Mouse (Mus musculus): ENCODE measurements around the gene Ntn1.
A peak's percentile ranks its signal among the peaks of the same experiment; 100 is the strongest.

Gene Ntn1

DNA sequence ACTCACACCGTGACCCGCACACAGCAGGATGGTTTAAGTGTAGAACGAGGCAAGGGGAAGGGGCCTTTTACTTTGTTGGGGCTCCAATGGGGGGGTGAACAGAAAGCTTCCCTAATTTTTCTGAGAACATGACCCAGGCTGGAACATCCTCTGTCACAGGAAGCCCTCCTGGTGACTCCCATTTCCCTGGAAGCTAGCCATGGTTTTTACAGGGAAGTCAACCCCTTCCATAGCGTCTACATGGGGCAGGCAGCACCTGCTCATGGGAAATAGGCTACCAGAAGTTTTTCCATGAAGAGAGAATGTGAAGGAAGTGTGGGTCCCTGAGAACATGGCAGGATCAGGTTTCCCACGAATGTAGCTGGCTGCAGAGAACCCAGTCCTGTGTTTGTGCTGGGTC lies 136.3 kb downstream of the Ntn1 start:
- DNase-seq (ENCODE audit: low read depth): no peak

DNA sequence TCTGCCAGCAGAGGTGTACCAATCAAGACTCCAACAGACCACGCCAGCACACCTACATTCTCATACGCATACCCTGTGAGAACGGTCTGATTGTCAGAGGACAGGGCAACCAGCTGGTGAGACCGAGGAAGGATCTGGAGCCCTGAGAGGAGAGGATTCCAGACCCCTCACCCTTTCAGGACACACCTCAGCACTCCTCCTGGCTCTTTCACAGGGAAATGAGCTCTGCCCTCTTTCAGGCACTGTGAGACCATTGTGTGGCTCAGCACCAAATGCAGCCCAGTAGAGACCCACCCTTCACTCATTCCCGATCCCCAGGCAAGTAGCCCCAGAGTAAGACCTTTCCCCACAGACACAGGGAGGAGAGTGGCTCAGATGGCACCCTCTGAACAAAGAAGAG lies 137.5 kb downstream of the Ntn1 start:
- no peak for DNase-seq (ENCODE audit: low read depth)

DNA sequence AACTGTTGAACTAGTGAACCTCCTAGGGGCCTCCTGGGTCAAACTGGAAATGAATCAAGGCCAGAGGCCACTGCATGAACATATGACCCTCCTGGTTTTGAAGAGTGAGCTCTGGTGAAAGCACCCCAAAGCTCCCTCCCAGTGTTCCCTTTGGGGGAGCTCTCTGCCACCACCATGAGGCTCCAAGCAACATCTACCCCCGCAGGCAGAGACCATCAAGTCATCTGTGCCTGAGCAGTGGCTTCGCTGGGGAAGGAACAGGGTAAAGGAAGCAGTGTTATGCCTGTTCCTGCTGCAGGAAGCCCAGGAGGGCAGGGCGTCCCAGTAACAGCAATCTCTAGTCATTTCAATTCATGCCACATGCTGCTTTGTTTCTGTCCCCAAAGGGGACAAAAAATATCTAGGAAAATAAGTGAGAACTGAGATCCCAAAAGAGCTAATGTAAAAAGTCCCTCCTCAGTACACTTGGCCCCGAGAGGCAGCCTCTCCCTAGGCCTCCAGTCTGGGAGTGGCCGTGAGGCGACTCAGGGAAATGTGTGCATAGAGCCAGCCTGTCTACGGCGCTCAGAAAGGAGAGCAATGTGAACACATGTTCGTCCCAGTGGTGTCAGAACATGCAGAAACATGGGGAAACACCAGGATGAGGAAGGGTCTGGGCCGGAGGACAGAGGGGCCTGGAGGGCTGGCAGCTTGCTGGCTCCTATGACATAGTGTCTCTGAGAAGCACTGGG lies 139.3 kb downstream of the Ntn1 start:
- no peak for DNase-seq (ENCODE audit: low read depth)

DNA sequence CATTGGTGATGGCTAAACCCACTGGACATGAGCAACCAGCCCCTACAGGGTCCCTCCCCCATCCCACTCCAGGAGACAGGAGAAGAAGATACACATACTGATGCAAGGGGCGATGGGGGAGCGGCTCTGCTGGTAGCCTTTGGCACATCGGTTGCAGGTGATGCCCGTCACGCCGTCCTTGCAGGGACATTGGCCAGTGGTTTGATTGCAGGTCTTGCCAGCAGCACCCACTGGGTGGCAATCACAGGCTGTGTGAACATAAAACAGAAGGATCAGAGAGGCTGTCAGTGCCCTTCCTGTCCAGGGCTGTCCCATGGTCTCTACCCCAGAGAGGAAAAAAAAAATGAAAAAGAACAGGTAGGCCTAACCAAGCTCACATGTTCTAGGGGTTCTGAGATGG lies 140.2 kb downstream of the Ntn1 start:
- no peak for DNase-seq (ENCODE audit: low read depth)

DNA sequence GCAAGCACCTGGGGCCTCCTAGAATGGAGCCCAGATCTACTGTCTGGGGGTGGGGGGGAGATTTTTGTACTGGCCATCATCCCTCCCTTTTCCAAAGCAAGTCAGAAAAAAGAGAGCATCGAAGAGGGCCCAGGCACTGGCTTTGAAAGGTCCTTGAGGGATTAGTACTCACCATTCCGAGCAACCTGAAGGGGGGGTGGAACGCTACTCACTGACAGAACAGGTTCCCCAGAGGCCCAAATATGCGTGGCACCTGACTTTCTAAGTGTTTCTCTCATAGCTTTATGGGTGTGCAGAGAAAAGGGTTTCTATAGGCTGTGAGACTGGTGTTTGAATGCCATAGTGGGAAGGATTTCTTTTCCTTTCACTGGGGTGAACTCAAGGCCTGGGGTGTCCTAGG lies 142.1 kb downstream of the Ntn1 start:
- no peak for DNase-seq (ENCODE audit: low read depth)

DNA sequence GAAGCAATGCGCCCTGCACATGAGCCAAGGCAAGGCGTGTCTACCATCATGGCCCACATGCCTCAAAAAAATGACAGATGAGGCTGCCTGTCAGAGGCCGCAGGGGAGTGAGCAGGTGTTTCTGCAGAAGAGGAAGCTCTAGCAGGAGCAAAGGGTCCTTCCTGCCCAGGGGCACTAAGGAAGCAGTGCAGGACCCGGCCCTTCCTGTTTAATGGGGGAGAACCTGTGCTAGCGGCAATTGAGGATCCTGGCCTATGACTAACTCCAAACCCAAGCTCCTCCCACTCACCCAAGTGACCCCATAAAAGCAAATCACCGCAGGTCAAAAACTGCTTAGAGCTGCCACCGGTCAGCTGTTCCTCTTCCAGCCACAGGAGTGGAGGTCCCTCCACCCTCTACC lies 147.1 kb downstream of the Ntn1 start:
- no peak for DNase-seq (ENCODE audit: low read depth)

DNA sequence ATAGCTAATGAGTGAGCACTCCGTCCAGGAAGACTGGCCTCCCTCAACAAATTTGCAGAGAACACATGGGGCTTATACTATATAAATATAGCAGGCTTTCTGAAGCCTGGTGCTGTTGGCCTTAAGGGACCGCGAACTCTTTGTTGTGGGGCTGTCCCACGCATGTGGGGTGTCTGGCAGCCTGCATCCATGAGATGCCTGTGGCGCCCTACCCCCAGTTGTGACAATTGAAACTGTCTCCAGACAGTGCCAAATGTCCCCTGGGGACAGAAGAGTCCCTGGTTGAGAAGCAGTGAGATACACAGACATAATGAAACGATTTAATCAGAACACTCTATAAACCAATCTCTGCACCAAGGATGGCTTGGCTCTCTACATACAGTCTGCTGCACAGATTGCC lies 150.5 kb downstream of the Ntn1 start:
- DNase-seq (ENCODE audit: low read depth): no peak

DNA sequence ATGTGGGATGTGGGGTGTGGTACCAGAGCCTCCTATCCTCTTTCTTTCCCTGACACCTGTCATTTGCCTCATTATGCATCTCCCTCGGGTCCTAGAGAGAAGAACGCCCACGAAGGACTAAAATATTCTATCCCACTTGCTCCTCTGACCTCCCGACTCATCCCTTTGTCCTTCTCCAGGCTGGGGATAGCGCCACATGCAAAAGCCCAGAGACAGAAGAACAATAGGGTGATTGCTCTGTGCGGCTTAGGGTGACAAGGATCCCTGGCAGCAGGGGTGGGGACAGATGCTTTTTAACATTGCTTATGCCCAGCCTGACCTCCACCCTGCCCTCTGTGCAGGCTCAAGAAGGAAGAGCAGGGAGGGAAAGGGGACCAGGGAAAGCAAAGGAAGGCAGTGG lies 152.7 kb downstream of the Ntn1 start:
- no peak for DNase-seq (ENCODE audit: low read depth)

DNA sequence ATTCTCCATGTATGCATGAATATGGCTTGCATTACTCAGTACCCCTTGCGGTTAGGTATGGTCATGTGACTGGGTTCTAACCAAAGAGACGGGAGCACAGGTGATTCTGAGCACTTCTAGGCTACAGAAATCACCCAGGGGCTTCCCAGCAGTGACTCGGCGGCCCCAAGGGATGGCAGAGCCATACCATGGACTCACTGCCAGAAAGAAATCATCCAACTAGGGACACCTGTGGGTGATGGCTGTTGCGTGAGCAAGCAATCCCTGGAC lies 155.7 kb downstream of the Ntn1 start:
- DNase-seq (ENCODE audit: low read depth): no peak

DNA sequence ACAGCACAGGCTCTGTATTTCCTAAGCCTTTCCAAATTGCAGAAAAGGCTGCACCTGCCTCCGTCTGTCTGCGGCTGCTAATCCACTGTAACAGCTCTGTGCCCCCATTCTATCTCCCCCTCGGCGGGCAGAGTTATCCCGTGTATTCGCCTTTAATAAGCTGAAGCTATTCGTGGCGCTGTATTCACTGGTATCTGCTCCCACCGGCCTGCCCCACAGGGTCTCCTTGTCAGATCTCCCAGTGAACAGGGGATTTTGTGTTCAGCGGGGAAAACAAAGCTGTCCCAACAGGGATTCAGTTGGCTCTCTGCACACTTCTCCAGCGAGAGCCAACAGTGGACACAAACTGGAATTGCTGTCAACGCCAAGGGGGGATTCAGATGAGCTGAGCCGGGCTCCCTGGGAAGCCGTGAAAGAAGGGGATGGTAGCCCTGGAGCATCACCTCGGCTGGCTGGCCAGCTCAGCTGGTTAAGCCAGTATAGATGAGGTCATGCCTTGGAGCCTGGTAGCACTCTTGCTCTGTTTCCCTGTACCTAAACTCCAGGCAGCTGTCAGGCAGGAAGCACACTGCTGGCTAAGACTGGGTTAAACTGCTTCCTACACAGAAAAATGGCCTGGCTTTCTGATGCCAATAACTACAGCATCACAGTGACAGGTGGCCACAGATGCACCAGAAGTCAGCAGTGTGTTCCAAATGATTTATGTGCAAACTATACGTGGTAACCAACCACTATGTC lies 156.2 kb downstream of the Ntn1 start:
- no peak for DNase-seq (ENCODE audit: low read depth)

DNA sequence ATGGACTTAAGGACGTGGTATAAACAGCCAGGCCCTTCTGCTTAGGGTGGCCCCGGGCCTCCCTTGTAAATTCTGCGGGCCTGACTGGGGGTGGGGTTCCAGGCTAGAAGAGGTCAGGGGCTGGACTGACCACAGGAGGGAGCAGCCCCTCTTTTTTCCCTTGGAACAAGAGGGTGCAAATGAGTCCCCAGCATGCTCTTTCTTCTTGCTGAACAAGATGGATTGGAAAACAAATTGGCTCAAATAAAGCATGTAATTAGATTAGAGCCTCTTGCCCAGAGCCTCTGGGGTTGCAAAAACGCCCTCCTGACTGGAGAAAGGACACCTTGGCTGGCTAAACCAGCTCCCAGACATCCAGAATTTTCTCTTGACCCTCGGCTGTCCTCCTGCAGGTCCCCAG lies 160.9 kb downstream of the Ntn1 start:
- no peak for DNase-seq (ENCODE audit: low read depth)

DNA sequence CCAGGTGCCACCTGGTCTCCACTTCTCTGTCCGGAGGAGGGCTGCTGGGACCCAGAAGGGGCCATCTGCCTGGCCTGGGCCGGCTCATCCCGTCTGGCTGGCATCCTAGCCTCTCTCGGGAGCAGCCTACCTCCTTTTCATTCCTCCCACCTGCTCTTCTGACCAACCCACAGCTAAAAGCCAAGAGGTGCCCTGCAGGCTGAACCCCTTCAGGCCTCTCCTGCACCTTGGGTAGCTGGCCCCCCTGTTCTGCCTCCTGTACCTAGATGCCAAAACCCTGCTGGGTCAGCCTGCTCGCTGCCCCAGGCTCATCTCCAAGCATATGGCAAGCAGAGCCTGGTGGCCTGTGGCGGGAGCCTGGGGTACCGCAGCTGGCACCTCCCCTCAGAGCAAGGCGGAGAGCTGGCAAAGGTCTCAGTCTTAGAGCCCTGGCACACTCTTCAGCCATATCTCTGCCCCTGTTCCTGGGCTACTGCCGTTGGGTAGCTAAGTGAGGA lies 167.1 kb downstream of the Ntn1 start:
- DNase-seq (ENCODE audit: low read depth): no peak

DNA sequence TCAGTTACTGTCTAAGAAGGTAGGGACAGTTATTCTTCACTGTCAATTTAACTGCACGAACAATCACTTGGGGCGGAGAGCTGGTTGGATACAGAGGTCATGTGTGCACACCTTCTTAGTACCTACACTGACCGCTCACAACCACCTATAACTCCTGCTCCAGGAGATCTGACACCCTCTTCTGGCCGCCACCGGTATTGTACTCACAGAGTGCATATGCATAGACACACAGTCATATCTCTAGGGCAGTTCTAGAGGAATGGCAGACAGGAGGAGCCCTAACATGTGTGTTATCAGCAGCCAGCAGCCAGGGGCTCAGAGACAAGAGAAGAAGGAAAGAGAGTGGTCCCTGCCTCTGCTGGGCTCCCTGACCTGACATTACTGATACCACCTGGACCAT lies 169.1 kb downstream of the Ntn1 start:
- no peak for DNase-seq (ENCODE audit: low read depth)

DNA sequence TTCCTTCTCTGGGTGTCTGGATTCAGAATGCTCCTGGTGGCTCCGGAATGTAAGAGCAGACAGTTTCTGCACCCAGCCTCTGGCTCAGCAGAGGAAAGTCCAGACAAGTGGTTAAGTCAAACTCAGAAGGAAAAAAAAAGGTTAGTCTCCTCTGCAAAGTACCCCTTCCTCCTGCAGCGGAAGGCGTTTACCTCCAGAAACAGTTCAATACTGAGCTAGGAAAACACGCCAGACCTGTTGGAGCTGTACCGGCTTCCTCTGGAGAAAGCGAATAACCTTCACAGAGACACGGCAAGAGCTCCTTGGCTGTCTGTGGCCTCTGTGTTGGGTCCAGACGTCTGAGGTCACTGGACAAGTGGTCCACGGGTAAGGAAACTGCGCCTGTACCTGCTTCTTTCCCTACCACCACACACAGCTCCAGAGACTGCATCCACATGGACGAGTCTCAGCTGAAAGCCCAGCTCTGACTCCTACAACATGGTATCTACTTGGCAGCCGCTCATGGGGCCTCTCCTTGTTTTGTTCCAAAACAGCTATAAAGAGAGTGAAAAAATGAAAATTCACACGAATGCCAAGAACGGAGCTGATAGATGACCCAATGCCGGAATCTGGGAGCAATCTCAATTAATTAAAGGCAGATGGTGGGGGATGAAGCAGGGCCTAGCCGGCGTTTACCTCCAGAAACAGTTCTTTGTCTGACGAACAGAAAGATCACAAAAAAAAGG lies 171.5 kb downstream of the Ntn1 start:
- peak; percentile 65 for DNase-seq (ENCODE audit: low read depth)

DNA sequence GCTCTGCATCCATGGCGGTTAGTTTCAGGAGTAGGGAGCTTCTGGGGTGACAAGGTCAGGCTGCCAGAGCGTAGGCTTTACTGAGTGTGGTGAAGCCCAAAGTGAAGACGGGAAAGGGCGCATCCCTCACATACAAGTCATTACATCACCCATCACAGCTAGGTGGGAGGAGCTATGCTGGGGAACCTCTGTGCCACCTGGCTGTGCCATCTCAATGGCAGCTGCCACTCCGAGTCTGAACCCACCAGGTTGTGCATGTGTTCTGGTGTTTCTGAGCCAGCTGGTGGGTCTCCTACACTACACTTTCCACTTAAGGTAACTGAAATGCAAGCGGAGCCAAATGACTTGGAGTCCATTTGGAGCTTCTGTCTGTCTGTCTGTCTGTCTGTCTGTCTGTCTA lies 172.8 kb downstream of the Ntn1 start:
- no peak for DNase-seq (ENCODE audit: low read depth)

DNA sequence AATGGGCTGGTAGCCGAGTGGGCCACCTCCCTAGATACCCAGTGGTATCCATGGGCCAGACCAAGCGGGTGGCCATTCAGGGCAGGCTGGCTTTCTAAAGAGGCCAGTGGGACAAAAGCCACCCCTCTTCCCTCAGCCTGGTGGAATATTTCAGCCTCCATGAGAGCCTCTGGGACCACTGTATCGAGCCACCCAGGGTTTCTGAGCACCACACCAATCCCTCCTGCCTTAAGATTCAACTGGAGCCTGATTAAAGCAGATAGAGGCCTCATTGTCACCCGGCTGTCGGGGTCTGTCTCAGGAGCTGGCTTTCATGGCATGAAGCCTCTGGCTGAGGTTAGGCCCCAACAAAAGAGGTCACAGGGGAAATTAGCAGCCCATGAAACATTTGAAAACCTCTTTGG lies 174.0 kb downstream of the Ntn1 start:
- no peak for DNase-seq (ENCODE audit: low read depth)

DNA sequence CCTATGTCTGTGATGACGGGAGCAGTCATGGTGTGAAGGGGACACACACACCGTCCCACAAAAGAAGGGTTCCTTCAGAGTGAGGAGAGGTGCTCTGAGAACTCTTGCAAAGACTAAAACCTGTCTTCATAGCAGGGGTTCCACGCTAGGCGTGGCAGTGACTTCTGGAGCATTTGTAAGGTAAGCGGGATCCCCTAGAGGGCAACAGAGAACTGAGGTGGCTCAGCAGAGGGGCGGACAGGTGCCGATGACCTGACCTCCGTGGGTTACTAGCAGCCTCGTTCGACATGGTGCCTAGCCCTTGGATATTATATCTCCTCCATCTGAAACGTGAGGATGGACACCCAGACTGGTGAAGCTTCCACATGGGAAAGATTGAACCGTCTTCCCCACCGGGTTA lies 177.5 kb downstream of the Ntn1 start:
- DNase-seq (ENCODE audit: low read depth): no peak

DNA sequence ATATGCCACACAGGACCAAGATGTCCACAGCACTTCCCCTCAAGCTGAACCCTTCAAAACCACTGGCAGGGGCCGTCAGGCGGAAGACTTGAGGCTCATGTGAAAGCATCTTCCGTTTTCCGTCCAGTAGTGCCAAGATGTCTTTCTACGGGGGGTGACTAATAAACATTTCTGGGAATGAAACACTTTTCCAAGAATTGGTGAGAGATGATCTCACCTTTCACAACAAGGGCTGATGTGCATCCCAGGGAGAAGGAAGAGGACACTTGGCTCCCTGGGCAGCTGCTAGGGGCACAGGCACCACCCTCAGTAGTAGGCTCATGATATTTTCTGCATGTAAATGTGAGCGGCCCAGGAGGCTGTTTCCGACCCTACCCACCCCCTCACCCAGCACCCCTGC lies 178.4 kb downstream of the Ntn1 start:
- no peak for DNase-seq (ENCODE audit: low read depth)

DNA sequence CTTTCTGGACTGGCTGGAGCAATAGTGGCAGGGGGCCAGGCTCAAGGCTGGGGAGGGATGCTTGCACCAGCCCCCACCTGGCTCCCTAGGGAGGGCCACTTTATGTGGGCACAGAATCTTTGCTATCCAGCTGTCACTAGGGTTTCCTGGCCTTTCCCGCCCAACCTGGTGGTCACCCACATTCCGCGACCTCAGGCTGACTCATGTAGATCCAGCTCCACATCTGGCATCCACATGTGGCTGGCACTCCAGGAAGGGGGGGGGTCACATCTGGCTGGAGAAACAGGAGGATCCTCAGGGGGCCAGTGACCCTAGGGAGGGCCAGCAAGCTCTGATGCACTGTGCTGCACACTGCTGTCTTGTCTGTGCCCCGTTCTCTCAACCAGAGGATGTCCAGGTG lies 179.9 kb downstream of the Ntn1 start:
- no peak for DNase-seq (ENCODE audit: low read depth)

DNA sequence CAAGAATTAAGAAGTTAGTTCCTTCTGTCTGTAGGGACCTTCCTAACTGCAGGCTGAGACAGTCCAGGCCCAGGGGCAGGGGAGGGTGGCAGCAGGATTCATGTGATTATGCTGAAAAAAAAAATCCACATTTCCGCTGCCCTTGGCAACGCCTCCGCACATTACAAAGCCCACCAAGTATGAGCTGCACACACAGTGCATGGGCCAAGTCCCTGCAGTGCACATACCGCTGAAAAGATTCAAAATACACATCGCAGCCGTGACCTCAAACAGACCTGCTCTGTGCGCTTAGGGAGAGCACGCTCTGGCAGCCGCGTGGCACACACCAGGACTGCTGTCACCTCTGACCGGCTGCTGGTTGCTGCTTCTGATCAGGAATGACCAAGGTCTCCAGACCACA lies 184.6 kb downstream of the Ntn1 start:
- DNase-seq (ENCODE audit: low read depth): no peak

DNA sequence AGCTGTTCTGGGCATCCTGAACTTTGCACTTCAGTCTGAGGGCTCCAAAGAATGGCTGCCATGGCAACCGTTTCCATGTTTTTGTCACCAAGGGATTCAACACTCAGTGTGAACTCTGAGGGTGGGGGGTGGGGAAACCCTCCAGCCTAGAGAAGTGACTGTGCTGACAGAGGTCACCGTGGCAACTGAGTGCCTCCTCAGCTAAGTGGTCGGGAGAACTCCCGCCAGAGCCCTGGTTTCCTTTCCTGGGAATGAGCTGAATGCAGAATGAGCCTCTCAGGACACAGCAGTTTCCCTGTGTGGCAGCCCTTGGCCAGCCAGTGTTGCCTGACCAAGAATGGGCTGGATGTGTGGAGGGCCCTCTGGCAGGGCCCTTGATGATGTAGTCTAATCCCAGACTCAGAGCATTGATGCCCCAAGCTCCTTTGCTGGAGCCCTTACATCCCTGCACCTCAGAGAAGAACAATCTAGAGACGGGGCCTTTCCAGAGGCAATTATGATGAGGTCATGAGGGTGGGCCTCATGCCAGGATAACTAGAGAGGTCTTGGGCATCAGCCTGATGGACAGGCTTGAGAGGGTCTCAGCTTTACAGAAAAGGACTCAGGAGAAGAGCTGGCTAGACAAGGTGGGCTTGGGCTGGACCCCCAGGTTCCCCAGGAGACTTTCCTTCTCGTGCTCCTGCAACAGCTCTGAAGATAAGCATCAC lies 185.3 kb downstream of the Ntn1 start:
- DNase-seq (ENCODE audit: low read depth): no peak

DNA sequence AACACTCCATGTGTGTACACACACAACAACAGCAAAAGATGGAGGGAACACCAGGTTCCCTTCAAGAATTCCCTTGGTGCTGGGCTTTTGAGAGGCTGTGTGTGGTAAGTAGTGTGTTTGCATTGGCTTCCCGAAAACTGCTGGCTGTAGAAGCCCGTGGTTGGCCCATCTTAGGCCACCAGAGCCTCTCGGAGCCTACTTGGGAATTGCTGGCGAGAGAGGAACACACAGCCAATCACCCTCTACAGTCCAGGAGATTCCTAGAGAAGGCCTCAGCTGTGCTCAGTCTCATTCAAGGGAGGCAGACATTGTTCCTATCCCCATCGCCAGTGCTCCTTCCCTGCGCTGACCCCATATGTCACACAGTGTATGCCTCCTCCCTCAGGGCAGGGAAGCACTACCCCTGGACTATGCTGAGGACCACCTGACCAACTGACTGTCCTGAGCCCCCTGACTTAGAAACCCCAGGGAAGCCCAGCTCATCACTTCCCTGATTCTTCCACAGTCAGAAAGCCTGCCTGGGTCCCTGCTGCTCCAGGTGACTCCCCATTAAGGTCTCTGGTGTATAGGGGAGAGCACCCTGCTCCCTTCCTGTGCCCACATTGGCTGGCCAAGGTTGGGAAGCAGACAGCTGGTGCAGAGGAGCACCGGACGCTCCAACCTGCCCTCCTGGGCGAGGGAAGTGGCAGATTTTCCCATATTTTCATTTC lies 186.0 kb downstream of the Ntn1 start:
- DNase-seq (ENCODE audit: low read depth): no peak
